Mouse (Mus musculus) left cerebral cortex, adult 11 months (tissue): ENCODE measurements around the gene Gm8994.

ENCODE experiments used
- DNase-seq: peaks from one replicate; pipeline ENCODE4 v3.0.0; 2022; ENCODE audit warnings: low spot score

Gm8994 gene

DNA sequence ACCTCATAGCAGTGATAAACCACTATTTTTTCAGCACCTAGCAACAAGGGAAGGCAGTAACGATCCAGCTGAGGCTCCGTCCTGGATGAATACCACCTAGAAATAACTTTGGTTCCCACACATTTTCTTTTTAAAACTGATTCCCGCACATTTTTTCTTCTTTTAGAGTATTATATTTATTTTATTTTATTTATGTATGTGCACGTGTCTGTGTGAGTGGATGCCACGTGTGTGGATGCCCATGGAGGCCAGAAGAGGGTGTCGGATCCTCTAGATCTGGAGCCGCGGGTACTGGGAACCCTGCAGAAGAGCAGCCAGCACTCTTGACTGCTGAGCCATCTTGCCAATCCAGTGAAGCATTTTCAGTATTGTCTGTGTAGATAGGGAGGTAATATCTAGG lies 36.0 kb downstream of the Gm8994 start:
- DNase-seq, result no peak

DNA sequence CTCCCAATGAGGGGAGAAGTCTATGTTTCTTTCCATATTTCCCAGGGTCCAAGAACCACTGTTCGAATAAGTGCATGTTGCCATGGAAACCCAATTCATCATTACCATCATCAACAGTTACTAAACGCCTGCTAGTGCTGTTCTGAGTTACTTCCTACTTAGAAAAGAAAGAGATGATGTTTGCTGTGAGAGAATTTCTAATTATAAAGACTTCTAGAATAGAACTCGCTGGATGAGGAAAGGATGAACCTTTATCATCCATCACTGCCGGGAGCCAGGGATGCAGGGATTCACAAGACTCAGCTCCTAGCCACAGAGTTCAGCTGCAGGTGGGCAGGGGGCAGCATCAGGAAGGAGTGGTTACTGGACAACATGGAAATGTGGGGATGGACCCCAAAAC lies 36.7 kb downstream of the Gm8994 start:
- DNase-seq, result no peak

DNA sequence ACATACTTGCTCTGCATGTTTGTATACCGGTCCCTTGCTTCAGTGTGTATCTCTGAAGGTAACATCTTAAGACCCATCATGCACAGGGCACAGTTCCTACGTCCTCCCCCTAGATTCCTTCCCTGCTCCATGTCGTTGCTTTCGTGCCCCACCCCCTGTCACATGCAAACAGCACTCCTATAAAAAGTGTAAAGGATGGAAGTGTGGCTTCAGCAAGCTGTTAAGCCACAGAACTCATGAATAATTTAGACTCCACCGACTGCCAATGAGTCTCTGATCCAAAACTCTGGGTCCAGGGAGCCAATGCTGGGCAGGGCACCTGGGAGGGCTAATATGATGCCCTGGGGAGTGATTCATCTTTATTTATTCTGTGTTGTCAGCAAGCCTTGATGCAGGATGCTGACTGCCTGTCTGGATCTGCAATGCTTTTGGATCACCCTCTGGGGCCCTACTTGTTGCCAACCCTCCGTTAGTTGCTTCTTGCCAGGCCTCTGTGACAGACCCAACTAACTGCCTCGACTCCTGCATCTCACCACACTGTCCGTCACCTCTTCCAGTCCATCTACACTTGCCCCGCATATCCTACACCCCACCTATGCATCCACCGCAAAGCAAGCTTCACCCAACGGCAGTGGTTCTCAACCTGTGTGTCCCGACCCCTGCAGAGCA lies 37.2 kb downstream of the Gm8994 start:
- DNase-seq, result peak; percentile 34

DNA sequence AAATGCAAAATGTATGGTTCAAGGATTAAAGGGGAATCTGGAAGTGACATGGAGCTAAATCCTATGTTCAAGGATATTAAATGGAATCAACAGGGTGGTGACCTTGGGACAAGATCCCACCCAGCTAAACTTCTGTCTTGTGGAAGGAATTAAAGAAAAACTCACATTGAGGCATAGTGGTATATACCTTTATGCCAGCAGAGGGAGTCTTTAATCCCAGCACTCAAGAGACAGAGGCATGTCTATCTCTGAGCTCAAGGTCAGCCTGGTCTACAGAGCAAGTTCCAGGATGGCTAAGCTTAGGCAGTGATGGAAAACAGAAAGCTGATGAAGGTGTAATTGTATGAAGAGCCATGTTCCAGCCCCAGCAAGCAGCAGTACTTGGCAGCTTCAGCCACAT lies 48.8 kb downstream of the Gm8994 start:
- DNase-seq, result no peak
